Mouse (Mus musculus) liver, postnatal 0 days (tissue): ENCODE data around the gene Nav1.

Experiments used
- CTCF ChIP-seq: sonication (generic); IDR thresholded peaks from 2 replicates; pipeline ENCODE4 v1.5.1; 2016; ENCODE audit warnings: antibody characterized with exemption, low read depth
- EP300 ChIP-seq: IDR thresholded peaks from 2 replicates; pipeline ENCODE4 v1.6.1; 2016; ENCODE audit warnings: antibody characterized with exemption, low read depth, mild to moderate bottlenecking

GRCm38 (mm10) chr1:135466935-135467334, 140.2 kb downstream of the Nav1 start:
- TF ChIP-seq EP300 (no peak), CTCF (no peak)
